Mouse (Mus musculus): ENCODE data around the gene Tmem63a. TPM values are rescaled to one million over a fixed set of nuclear protein-coding genes. Genes with fewer than 3 reads are reported as not detected.

The Tmem63a gene
- total RNA-seq, 2 experiments from 2014 or later: 15.6 to 16.5 TPM

DNA sequence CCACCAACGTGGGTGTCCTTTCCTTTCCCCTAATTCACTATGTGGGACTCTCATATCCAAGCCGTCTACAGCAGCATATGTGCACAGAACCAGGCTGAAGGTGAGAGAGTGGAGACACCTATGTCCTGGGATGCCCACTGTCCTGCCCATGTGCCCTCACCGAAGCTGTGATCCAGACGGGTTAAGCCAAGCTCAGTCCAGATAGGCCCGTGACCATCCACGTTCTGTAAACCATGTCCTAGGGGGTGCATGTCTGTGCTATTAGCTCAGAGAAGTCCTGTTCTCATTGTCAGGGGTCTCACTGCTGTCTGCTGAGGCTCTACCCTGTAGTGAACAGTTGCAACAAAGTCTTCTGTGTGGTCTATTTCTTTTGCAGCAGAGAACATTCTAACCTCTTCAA lies 65.7 kb downstream of the Tmem63a start:
- ATAC-seq (replicated peaks; ENCODE audit: poor library complexity): no peak

- no peak for ATAC-seq (replicated peaks; ENCODE audit: poor library complexity)
Observed at GRCm38 (mm10) chr1:181008266-181008665, 66.1 kb downstream of the Tmem63a start.

- ATAC-seq (replicated peaks; ENCODE audit: poor library complexity): no peak
Observed at GRCm38 (mm10) chr1:181009011-181009590, 67.0 kb downstream of the Tmem63a start.

GRCm38 (mm10) chr1:181009754-181010153 lies 67.6 kb downstream of the Tmem63a start:
- peak; percentile 43 for ATAC-seq (replicated peaks; ENCODE audit: poor library complexity)

GRCm38 (mm10) chr1:181010171-181010932 lies 68.2 kb downstream of the Tmem63a start:
- ATAC-seq (replicated peaks; ENCODE audit: poor library complexity): no peak

GRCm38 (mm10) chr1:181011601-181012000 lies 69.5 kb downstream of the Tmem63a start:
- ATAC-seq (replicated peaks; ENCODE audit: poor library complexity): no peak

DNA sequence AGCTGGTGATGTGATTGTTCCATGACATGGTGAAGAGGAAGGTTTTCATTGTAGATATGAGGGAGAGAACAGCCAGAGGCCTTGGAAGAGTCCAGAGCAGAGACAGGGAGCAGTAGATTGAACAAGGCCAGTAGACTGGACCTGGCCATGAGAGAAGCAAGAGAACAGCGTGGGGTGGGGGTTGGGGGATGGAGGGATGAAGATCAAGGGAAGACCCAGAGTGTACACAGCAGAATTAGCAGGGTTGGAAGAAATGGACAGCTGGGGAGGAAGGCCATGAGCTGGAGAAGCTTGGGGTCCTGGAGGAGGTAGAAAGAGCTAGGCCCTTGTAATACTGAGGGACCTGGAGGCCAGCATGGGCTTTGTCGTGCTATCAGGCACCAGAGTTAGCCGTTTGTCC lies 70.3 kb downstream of the Tmem63a start:
- ATAC-seq (replicated peaks; ENCODE audit: poor library complexity): no peak

DNA sequence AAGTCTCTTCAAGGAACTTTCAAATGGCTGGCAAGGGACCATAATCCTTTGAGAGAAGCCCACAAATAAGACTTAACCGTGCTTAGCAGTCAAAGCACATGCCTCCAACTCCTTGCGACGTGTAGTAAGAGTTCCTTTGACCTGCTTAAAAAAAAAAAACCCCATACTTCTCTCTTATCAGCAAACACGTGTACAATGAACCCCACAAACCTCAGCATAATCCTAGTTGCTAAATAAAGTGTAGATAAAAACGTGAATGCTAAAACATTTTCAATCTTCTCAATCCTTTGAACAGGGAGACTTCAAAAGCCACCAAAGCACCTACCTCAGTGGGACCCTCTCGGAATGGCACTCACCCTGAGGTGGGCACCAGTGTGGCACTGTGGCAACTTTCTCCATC lies 71.3 kb downstream of the Tmem63a start:
- no peak for ATAC-seq (replicated peaks; ENCODE audit: poor library complexity)

GRCm38 (mm10) chr1:181014731-181015500 lies 72.8 kb downstream of the Tmem63a start:
- ATAC-seq (replicated peaks; ENCODE audit: poor library complexity): no peak

GRCm38 (mm10) chr1:181015558-181015957 lies 73.4 kb downstream of the Tmem63a start:
- no peak for ATAC-seq (replicated peaks; ENCODE audit: poor library complexity)

DNA sequence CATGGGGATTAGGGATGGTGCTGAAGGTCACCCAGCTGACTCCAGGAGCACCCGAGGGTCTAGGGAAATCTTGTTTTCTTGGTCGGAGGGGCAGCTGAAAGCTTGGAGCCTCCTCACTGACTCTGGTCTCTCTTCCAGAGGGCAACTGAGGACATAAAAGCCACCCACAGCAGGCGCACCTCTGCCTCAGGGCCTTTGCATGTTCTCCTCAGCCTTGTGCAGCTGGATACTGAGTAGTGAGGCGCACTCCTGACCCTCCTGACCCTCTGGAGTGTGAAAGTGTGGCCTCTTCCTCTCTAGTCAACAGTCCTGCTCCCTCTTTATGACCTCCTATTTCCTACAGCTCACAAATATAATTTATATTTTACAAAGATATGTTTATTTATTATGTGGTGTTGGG lies 73.9 kb downstream of the Tmem63a start:
- ATAC-seq (replicated peaks; ENCODE audit: poor library complexity): no peak

- ATAC-seq (replicated peaks; ENCODE audit: poor library complexity): peak; percentile 43
Observed at GRCm38 (mm10) chr1:181016532-181017131, 74.5 kb downstream of the Tmem63a start.

DNA sequence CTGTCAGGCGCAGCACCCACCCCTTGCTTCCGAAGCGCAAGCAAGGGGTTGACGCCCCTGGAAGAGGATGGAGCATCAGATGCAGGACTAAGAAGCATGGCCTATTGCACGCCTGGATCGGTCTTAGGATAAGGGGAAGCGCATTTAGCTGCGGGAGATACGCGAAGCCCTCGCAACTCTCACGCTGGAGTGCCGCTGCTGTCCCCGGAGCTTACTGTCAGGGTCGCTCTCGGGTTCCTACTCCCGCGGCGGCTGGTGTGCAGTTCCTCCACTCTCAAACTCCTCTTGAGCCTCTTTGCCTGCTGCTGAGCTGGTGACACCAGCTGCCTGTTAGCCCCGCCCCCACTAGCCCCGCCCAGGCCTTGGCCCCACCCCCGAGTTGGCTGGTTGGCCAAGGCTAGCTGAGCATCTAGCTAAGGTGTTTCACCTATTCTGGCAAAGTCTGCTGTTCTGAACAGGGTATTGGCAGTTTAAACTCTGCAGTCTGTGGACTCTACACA lies 75.1 kb downstream of the Tmem63a start:
- peak; percentile 64 for ATAC-seq (replicated peaks; ENCODE audit: poor library complexity)

GRCm38 (mm10) chr1:181017890-181018420 lies 75.8 kb downstream of the Tmem63a start:
- ATAC-seq (replicated peaks; ENCODE audit: poor library complexity): no peak

DNA sequence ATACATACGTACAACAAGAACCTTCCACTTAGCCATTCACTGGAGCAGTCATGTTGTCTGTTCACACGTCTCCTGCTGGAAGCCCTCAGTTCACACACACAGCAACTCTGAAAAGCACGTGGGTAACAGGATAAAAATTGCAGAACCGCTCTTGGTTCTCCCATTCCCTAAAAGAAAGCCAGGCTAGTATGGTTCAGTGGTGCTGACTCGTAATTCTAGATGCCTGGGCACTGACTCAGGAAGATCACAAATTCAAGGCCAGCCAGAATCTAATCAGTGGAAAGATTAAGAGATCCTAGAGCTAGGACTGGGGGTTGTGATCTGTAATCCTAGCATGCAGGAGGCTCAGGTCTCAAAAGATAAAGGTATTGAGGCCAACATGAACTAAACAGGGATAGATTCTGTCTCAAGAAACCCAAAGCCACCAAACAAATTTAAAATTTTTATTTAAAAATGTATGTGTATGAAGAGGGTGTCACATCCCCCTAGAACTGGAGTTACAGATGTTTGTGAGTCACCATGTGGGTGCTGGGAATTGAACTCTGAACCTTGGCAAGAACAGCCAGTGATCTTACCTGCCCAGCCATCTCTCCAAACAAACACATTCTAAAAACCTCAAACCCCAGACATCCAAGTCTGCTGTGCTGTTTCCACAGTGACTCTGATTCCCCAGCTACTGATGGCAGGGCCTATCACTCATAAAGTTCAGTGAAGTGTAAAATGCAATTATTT lies 78.8 kb downstream of the Tmem63a start, which contains the start of gene Ephx1:
Gene Ephx1, minus strand, starts transcription at position 149 of the 732 bp plus-strand sequence.
- ATAC-seq (replicated peaks; ENCODE audit: poor library complexity): no peak

- ATAC-seq (replicated peaks; ENCODE audit: poor library complexity): no peak
Observed at GRCm38 (mm10) chr1:181021488-181021865, 79.3 kb downstream of the Tmem63a start.

DNA sequence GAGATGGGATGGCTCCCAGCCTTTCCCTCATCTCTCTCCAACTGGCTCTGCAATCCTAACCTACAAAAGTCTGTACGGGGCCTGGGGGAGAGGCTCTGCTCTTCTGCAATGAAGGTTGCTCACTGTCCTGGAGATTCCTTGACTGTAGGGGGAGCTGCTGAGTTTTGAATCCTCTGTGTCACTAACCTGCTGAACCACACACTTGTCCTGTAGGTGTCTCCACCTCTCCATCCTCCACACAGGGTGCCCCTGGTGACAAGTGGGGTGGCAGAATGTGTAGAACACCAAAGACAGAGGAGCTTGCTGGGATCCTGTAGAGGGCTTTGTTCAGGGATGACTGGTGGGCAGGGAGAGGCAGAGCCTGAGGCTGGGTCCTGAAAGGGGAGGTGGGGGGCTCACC lies 80.1 kb downstream of the Tmem63a start:
- ATAC-seq (replicated peaks; ENCODE audit: poor library complexity): peak; percentile 98
